Mouse (Mus musculus) hindbrain, embryonic 15.5 days (tissue): ENCODE measurements at regions not wholly inside any gene's neighbourhood (a gene's known extent, or its start where the extent isn't known, plus 50 kb on each side); places are given as distances from the start of the nearest gene placed in this dataset.
A peak's percentile ranks its signal among the peaks of the same experiment; 100 is the strongest.

Experiments used
- ATAC-seq: fragments of 200-750 bp; cut with Nextera tagmentation; 2 replicates; pipeline ENCODE4 v1.8.0; 2017; ENCODE audit warnings: low read depth, moderate number of reproducible peaks, moderate TSS enrichment; ENCODE audit not compliant: low FRiP score
- H3K27ac ChIP-seq: fragments of 300-500 bp; sonication (generic); replicated peaks from 2 replicates; pipeline ENCODE4 v1.5.1; 2015; ENCODE audit warnings: mild to moderate bottlenecking, inconsistent platforms
- H3K27me3 ChIP-seq: fragments of 300-500 bp; sonication (generic); 2 replicates; pipeline ENCODE4 v1.6.1; 2015; ENCODE audit warnings: control low read depth, inconsistent platforms
- H3K36me3 ChIP-seq: fragments of 300-500 bp; sonication (generic); 2 replicates; pipeline ENCODE4 v1.6.1; 2015; ENCODE audit warnings: control low read depth, inconsistent platforms
- H3K4me1 ChIP-seq: fragments of 300-500 bp; sonication (generic); replicated peaks from 2 replicates; pipeline ENCODE4 v1.6.1; 2015; ENCODE audit warnings: control low read depth, inconsistent platforms
- H3K4me2 ChIP-seq: fragments of 300-500 bp; sonication (generic); 2 replicates; pipeline ENCODE4 v1.6.1; 2015; ENCODE audit warnings: moderate library complexity, mild to moderate bottlenecking, inconsistent platforms
- H3K4me3 ChIP-seq: fragments of 300-500 bp; sonication (generic); 2 replicates; pipeline ENCODE4 v1.5.1; 2015; ENCODE audit warnings: mild to moderate bottlenecking, inconsistent platforms
- H3K9ac ChIP-seq: fragments of 300-500 bp; sonication (generic); 2 replicates; pipeline ENCODE4 v1.6.1; 2015; ENCODE audit warnings: inconsistent platforms
- H3K9me3 ChIP-seq: fragments of 300-500 bp; sonication (generic); 2 replicates; pipeline ENCODE4 v1.6.1; 2016; ENCODE audit warnings: control low read depth, inconsistent platforms
- WGBS: fragments of 180-500 bp; shearing (Covaris S2); methylation state at CpG from one replicate; pipeline ENCODE4 v1.1.7; 2015; 5-methylcytosine and 5-hydroxymethylcytosine counted together

DNA sequence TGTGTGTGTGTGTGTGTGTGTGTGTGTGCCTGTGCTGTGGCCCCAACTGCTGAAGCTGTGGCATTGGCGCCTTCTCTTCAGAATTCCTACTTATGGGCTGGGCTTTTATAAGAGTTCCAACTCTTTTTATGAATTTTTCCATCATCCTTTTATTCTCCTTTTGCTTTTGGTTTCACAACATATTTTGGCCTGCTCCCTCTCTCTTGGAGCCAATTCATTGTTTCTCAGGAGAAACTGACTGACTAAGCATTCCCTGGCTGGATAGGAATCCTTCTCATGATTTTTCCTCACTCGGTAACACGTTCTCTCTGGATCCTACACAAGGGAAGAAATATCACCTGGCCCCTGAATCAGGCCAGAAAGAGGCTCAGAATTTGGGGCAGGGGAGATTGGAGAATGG lies 551.1 kb upstream of the Tnp1 start:
- no peak for ATAC-seq
- Histone ChIP-seq H3K36me3 (no peaks in the 10 kb centered on the region), H3K4me2 (no peak overlapping the region), H3K4me3 (no peak overlapping the region), H3K4me1 (no peaks in the 10 kb centered on the region), H3K27ac (no peak overlapping the region), H3K27me3 (no peaks in the 10 kb centered on the region), H3K9me3 (peaks cover 4% of the 10 kb centered on the region; the same call in 1 of the 2 replicates), H3K9ac (no peak overlapping the region)
- WGBS, result 93% methylated on average over 3 of the region's 3 CpGs

DNA sequence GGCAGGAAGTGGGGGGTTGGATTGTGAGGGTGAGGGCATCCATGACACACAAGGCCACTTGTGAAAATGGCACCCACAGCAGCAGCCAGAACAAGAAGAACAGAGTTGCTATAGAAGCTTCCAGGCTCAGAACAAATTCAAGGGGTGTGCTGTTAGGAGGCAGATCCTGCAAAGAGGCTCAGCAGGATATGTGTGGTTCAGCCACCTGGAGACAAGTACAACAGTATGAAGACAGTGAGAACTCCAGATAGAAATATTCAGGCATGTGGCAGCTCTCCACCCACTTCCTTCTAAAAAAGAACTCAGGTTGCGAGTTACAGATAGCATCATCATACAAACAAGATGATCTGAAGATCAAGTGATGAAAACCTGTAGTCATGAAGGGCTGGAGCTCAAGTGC lies 544.9 kb upstream of the Tnp1 start:
- Histone ChIP-seq H3K27ac (no peak overlapping the region), H3K4me1 (no peaks in the 10 kb centered on the region), H3K36me3 (no peaks in the 10 kb centered on the region), H3K9me3 (peaks cover 4% of the 10 kb centered on the region; the same call in 1 of the 2 replicates), H3K4me3 (no peak overlapping the region), H3K9ac (no peak overlapping the region), H3K27me3 (no peaks in the 10 kb centered on the region), H3K4me2 (no peak overlapping the region)
- ATAC-seq, result no peak
- 100% methylated on average over 1 of the region's 1 CpGs for WGBS

DNA sequence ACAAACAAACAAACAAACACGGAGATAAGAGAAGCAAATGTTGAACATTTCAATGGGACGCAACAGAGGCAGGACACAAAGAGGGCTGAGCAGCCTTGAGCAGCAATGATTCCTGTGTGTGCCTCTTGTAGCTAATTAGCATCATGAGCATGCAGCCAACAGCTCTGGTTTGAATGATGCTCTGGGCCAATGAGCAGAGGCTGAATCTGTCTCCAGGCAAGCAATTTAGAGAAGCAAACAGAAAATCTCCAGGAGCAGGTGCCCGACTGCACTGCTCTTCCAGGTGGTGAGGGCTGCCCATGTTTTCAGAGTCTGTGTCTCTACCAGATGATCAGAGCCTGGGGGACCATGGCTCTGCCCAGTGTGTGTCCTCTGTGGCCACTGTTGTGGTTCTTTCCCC lies 532.2 kb upstream of the Tnp1 start:
- H3K4me2 ChIP-seq, result no peak overlapping the region
- 63% methylated on average over 3 of the region's 3 CpGs for WGBS
- no peaks in the 10 kb centered on the region for H3K27me3 ChIP-seq
- no peak overlapping the region for H3K9ac ChIP-seq
- H3K4me1 ChIP-seq, result 0 out of 2 replicates have a peak, but pooled peaks cover 5% of the 10 kb centered on the region
- H3K36me3 ChIP-seq, result no peaks in the 10 kb centered on the region
- peak overlapping the region; percentile 51 for H3K27ac ChIP-seq
- H3K9me3 ChIP-seq, result no peaks in the 10 kb centered on the region
- no peak overlapping the region for H3K4me3 ChIP-seq
- ATAC-seq, result peak; percentile 76; the same call in 1 of the 2 replicates

DNA sequence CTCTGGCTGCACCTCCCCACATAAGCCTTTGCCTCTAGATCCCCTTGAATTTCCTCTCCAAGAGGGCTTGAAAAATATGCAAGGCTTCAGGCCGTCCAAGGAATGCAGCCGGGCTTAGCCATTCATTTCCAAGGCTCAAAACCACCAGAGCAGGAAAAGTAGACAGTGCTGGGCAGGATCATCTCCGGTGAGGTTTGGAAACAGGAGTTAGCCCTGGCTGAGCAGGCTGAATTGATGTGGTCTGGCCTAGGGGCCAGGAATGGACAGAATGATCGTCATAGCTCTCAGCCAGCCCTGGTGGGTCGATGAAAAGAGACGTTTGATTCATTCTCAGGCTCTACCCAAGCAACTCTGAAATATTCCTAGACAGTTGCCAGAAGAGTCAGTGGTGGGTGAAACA lies 529.7 kb upstream of the Tnp1 start:
- WGBS, result 61% methylated on average over 6 of the region's 6 CpGs

DNA sequence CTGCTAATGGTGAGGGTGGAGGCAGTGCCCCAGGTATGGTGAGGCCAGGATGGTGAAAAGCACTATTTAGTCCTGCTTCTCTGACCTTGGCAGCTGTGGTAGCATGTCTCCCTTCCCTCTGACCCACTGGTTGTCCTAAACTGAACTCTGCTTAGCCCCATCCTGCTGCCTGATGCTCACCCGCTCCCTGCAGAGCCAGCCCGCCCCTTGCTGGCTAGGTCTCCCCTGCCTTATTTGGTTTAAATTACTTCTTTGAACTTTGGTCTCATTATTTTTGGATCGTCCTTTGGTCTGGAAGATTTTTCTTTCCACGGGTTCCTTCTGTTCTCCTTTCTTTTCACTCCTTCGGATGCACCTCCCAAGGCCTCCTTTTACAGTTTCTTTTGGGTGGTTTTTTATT lies 525.7 kb upstream of the Tnp1 start:
- whole genome bisulfite sequencing, result 48% methylated on average over 5 of the region's 5 CpGs
- ATAC-seq, result no peak
- Histone ChIP-seq H3K9ac (no peak overlapping the region), H3K4me1 (0 out of 2 replicates have a peak, but pooled peaks cover 8% of the 10 kb centered on the region), H3K9me3 (no peaks in the 10 kb centered on the region), H3K27me3 (no peaks in the 10 kb centered on the region), H3K27ac (no peak overlapping the region), H3K4me3 (no peak overlapping the region), H3K4me2 (no peak overlapping the region), H3K36me3 (no peaks in the 10 kb centered on the region)

More for the DNA sequence above, 529.7 kb upstream of the Tnp1 start:
- H3K36me3 ChIP-seq, result no peaks in the 10 kb centered on the region
- H3K27me3 ChIP-seq, result no peaks in the 10 kb centered on the region
- no peak overlapping the region for H3K4me3 ChIP-seq
- no peak overlapping the region for H3K4me2 ChIP-seq
- ATAC-seq, result no peak
- no peak overlapping the region for H3K27ac ChIP-seq
- H3K4me1 ChIP-seq, result 0 out of 2 replicates have a peak, but pooled peaks cover 5% of the 10 kb centered on the region
- H3K9me3 ChIP-seq, result no peaks in the 10 kb centered on the region
- H3K9ac ChIP-seq, result no peak overlapping the region

DNA sequence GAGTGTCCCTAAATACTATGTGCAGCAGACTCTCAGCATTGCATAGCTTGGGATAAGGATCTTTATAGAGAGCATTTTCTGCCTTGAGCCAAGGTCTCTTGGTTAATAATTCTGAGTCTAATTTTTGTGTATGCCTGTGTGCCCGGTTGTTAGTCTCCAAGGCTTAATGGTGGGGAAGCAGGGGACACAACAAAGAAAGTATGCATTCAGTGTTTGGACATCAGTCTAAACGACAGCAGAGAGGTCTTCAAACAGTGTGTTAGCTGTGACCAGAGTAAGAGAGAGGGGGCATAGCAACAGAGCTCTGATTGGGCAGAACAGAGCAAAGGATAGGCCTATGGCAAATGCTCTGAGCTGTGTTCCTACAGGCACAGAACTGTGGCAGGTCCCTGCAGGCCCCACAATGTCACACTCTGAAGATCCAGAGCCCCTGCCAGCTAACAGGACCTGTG lies 522.7 kb upstream of the Tnp1 start:
- no peaks in the 10 kb centered on the region for H3K36me3 ChIP-seq
- peak; percentile 97 for ATAC-seq
- H3K27me3 ChIP-seq, result no peaks in the 10 kb centered on the region
- H3K9me3 ChIP-seq, result no peaks in the 10 kb centered on the region
- no peak overlapping the region for H3K4me3 ChIP-seq
- 0 out of 2 replicates have a peak, but pooled peaks cover 8% of the 10 kb centered on the region for H3K4me1 ChIP-seq
- no peak overlapping the region for H3K4me2 ChIP-seq
- H3K27ac ChIP-seq, result peak overlapping the region; percentile 54; the same call in 1 of the 2 replicates
- H3K9ac ChIP-seq, result no peak overlapping the region
- 33% methylated on average over 2 of the region's 2 CpGs for WGBS

DNA sequence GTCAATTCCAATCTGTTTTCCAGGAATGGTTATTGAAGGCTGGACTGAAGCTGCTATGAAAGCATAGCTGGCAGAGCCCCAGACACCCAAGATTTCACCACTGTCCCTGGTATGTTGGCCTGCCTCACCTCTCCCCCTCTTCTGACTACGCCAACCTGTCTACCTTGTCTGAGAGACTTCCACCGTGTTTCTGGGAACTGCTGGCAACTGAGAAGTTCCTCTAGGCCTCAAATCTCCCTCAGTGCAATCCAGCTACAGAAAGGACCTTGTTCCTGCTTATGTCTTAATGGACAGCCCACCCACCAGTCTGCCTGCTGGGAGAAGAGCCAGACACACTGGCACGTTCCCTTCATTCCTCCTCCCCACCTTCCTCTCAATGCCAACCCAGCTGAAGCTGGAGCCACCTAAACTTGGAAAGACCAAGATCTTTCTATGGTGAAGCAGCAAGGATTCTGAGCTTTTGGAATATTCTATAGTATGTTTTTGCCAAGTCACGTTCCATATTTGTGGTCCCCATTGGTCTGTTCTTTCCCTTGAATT lies 520.1 kb upstream of the Tnp1 start:
- Histone ChIP-seq H3K9ac (no peak overlapping the region), H3K36me3 (no peaks in the 10 kb centered on the region), H3K27me3 (no peaks in the 10 kb centered on the region), H3K4me1 (0 out of 2 replicates have a peak, but pooled peaks cover 8% of the 10 kb centered on the region), H3K27ac (no peak overlapping the region), H3K9me3 (no peaks in the 10 kb centered on the region), H3K4me2 (no peak overlapping the region), H3K4me3 (no peak overlapping the region)
- no peak for ATAC-seq
- 84% methylated on average over 4 of the region's 4 CpGs for WGBS

DNA sequence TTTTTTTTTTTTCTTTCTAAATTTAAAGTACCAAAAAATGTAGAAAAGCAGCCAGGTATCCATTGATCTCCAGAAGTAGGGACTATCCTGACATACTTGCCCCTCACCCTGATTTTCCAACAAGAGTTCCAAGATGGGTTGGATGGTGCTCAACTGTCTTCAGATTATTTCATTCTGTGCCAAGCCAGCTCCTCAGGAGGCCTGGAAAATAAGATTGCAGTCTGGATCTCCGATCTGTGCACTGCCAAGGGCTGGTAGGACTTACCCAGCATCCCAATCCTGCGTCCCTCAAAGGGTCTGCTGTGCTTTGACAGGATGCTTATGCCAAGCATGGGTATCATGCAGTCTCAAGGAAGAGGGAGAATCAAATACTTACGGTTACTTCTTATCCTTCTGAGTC lies 517.8 kb upstream of the Tnp1 start:
- H3K36me3 ChIP-seq, result no peaks in the 10 kb centered on the region
- H3K4me3 ChIP-seq, result no peak overlapping the region
- 0 out of 2 replicates have a peak, but pooled peaks cover 2% of the 10 kb centered on the region for H3K4me1 ChIP-seq
- H3K9ac ChIP-seq, result no peak overlapping the region
- H3K9me3 ChIP-seq, result no peaks in the 10 kb centered on the region
- ATAC-seq, result no peak
- WGBS, result 85% methylated on average over 3 of the region's 3 CpGs
- H3K27ac ChIP-seq, result no peak overlapping the region
- no peak overlapping the region for H3K4me2 ChIP-seq
- no peaks in the 10 kb centered on the region for H3K27me3 ChIP-seq

DNA sequence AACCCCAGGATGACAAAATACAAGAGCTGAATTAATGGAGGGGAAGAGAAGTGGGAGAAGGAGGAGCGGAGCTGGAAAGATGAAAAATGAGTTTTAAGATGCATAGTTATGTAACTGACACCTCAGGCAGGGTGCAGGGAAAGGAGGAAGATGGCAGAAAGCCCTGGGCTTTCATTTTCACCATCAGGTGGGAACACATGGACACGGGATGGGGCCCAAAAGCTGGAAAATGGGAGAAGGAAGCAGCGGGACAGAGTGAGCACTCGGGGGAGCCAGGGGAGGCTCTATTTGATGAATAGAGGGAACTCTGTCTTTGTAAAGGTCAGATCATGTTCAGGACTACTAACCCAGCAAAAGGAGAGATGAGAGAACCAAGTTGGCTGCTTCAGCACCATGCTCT lies 516.6 kb upstream of the Tnp1 start:
- Histone ChIP-seq H3K9me3 (no peaks in the 10 kb centered on the region), H3K4me3 (no peak overlapping the region), H3K27me3 (no peaks in the 10 kb centered on the region), H3K4me1 (no peaks in the 10 kb centered on the region), H3K4me2 (no peak overlapping the region), H3K9ac (no peak overlapping the region), H3K27ac (no peak overlapping the region), H3K36me3 (no peaks in the 10 kb centered on the region)
- ATAC-seq, result no peak
- WGBS, result 84% methylated on average over 4 of the region's 4 CpGs

DNA sequence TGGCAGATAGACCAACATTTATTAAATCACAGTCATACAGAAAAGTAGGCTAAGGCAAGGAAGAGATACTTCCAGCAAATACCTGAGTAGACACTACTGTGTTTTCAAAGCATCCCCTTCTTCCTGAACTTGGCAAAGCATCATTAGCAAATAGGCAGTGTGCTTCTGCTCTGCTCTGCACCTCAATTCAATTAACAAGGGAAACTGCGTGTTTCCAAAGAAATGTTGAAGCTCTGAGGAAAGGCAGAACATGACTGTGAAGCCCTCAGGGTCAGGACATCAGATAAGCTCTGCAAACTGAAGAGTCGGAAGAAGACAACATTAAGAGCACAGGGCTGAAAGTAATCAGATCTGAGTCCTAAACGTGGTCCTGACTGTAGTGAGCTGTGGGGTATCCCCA lies 516.1 kb upstream of the Tnp1 start:
- Histone ChIP-seq H3K9ac (no peak overlapping the region), H3K27me3 (no peaks in the 10 kb centered on the region), H3K4me2 (no peak overlapping the region), H3K4me3 (no peak overlapping the region), H3K27ac (no peak overlapping the region), H3K36me3 (no peaks in the 10 kb centered on the region), H3K4me1 (no peaks in the 10 kb centered on the region), H3K9me3 (no peaks in the 10 kb centered on the region)
- WGBS, result 80% methylated on average over 3 of the region's 3 CpGs
- ATAC-seq, result no peak

DNA sequence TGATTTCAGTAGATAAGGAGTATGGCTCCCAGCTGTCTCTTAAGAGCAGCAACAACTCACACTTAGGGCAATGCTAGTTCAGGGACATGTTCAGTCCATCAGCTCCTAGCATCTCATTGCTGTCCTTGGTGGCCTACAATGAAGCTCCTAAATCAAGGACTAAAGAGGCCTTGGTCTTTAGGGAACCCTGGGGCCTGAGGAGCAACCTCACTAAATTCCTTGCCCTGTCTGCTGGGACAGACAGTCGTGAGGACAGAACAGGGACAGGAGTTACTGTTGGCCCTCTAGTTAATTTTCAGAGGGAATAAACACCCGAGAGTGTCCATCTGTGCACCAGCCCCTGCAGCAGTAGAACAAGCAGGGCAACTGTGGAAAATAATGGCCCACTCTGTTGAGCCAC lies 514.6 kb upstream of the Tnp1 start:
- no peak overlapping the region for H3K9ac ChIP-seq
- no peaks in the 10 kb centered on the region for H3K9me3 ChIP-seq
- H3K4me3 ChIP-seq, result no peak overlapping the region
- no peak overlapping the region for H3K27ac ChIP-seq
- H3K4me1 ChIP-seq, result no peaks in the 10 kb centered on the region
- no peak overlapping the region for H3K4me2 ChIP-seq
- no peaks in the 10 kb centered on the region for H3K36me3 ChIP-seq
- 26% methylated on average over 2 of the region's 2 CpGs for WGBS
- ATAC-seq, result no peak
- H3K27me3 ChIP-seq, result no peaks in the 10 kb centered on the region

DNA sequence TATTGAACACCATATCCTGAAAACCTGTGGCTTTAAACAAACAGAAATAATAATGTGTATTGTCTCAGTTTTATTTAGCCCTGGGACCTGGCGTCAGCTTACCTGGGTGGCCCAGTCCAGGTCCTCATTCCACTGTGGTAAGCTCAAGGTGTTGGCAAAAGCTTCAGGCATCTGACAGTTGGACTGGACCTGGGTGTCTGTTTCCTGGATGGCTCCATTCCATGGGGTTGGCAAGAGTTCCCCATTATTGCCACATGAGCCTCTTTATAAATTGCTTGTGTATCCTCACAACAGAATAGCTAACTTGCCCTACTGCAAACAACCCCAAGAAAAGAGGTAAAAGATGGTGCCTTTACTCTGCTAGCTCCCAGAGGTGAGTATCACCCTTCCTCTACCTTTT lies 512.9 kb upstream of the Tnp1 start:
- Histone ChIP-seq H3K9ac (no peak overlapping the region), H3K27me3 (no peaks in the 10 kb centered on the region), H3K9me3 (no peaks in the 10 kb centered on the region), H3K27ac (no peak overlapping the region), H3K4me3 (no peak overlapping the region), H3K4me2 (no peak overlapping the region), H3K4me1 (no peaks in the 10 kb centered on the region), H3K36me3 (no peaks in the 10 kb centered on the region)
- 95% methylated on average over 1 of the region's 1 CpGs for WGBS
- no peak for ATAC-seq

DNA sequence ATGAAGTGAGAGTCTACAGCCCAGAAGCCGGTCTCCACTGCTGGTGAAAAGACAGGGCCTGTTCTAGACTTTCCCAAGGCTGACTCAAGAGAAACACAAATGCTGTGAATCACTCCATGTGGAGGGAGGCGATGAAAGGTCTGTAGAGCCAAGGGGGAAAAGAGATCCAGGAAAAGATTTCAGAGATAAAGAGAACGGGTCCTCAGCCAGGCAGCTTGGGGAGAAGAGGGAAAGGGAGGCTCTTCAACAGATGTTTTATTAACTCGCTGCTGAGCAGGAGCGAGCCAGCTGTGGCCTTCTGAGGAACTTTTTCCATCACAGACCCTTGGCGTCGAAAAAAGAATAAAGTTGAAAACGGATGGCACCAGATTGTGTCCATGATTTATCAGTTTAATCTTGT lies 500.7 kb upstream of the Tnp1 start:
- no peaks in the 10 kb centered on the region for H3K27me3 ChIP-seq
- H3K4me3 ChIP-seq, result no peak overlapping the region
- H3K27ac ChIP-seq, result no peak overlapping the region
- no peaks in the 10 kb centered on the region for H3K36me3 ChIP-seq
- no peak overlapping the region for H3K4me2 ChIP-seq
- H3K9me3 ChIP-seq, result no peaks in the 10 kb centered on the region
- no peaks in the 10 kb centered on the region for H3K4me1 ChIP-seq
- no peak overlapping the region for H3K9ac ChIP-seq
- 87% methylated on average over 8 of the region's 8 CpGs for WGBS
- no peak for ATAC-seq
